Mouse (Mus musculus): ENCODE measurements around the gene Zfp189. TPM values are rescaled to one million over a fixed set of nuclear protein-coding genes. Genes with fewer than 3 reads are reported as not detected.
A peak's percentile ranks its signal among the peaks of the same experiment; 100 is the strongest.

Gene Zfp189
- polyA plus RNA-seq, 1 experiment: 3.6 TPM

GRCm38 (mm10) chr4:49535675-49536294 lies 14.8 kb downstream of the Zfp189 start:
- DNase-seq (ENCODE audit: extremely low spot score in 1 of 2, low spot score in 1 of 2): no peak

GRCm38 (mm10) chr4:49536671-49537070 lies 15.7 kb downstream of the Zfp189 start:
- DNase-seq (ENCODE audit: extremely low spot score in 1 of 2, low spot score in 1 of 2): no peak

GRCm38 (mm10) chr4:49539665-49540064 lies 18.7 kb downstream of the Zfp189 start:
- DNase-seq (ENCODE audit: extremely low spot score in 1 of 2, low spot score in 1 of 2): peak in 1 of 2 experiments; percentile 36

- DNase-seq (ENCODE audit: extremely low spot score in 1 of 2, low spot score in 1 of 2): no peak
Measured at GRCm38 (mm10) chr4:49540966-49541365, 20.0 kb downstream of the Zfp189 start.

- no peak for DNase-seq (ENCODE audit: extremely low spot score in 1 of 2, low spot score in 1 of 2)
Measured at GRCm38 (mm10) chr4:49546026-49546425, 25.1 kb downstream of the Zfp189 start.

GRCm38 (mm10) chr4:49546873-49547543 lies 26.0 kb downstream of the Zfp189 start:
- no peak for DNase-seq (ENCODE audit: extremely low spot score in 1 of 2, low spot score in 1 of 2)

GRCm38 (mm10) chr4:49547544-49548219 lies 26.7 kb downstream of the Zfp189 start:
- DNase-seq (ENCODE audit: extremely low spot score in 1 of 2, low spot score in 1 of 2): no peak

- no peak for DNase-seq (ENCODE audit: extremely low spot score in 1 of 2, low spot score in 1 of 2)
Measured at GRCm38 (mm10) chr4:49549383-49549782, 28.4 kb downstream of the Zfp189 start, which contains the start of gene Aldob. Aldob (minus strand) TSS chr4:49549546.

GRCm38 (mm10) chr4:49553380-49553779 lies 32.4 kb downstream of the Zfp189 start:
- DNase-seq (ENCODE audit: extremely low spot score in 1 of 2, low spot score in 1 of 2): no peak

GRCm38 (mm10) chr4:49557375-49557774 lies 36.4 kb downstream of the Zfp189 start:
- DNase-seq (ENCODE audit: extremely low spot score in 1 of 2, low spot score in 1 of 2): peak; percentile 25 to 30

- DNase-seq (ENCODE audit: extremely low spot score in 1 of 2, low spot score in 1 of 2): no peak
Measured at GRCm38 (mm10) chr4:49558181-49558580, 37.2 kb downstream of the Zfp189 start.

- DNase-seq (ENCODE audit: extremely low spot score in 1 of 2, low spot score in 1 of 2): peak in 1 of 2 experiments; percentile 19
Measured at GRCm38 (mm10) chr4:49559915-49560772, 39.2 kb downstream of the Zfp189 start.

GRCm38 (mm10) chr4:49567613-49568012 lies 46.6 kb downstream of the Zfp189 start:
- DNase-seq (ENCODE audit: extremely low spot score in 1 of 2, low spot score in 1 of 2): peak; percentile 60 to 90

- no peak for DNase-seq (ENCODE audit: extremely low spot score in 1 of 2, low spot score in 1 of 2)
Measured at GRCm38 (mm10) chr4:49572194-49572593, 51.2 kb downstream of the Zfp189 start.

Other genes starting within 250 kb of the Zfp189 start
- gene Acnat2, start 113.0 kb upstream of the Zfp189 start, polyA plus RNA-seq (2012; rRNA removed): not detected in 2 replicates
- not detected in 2 replicates for gene Acnat1, start 47.3 kb upstream of the Zfp189 start, polyA plus RNA-seq (2012; rRNA removed)
- 0.08 and 0.14 TPM in 2 replicates for gene Baat, start 14.6 kb upstream of the Zfp189 start, polyA plus RNA-seq (2012; rRNA removed)
- gene Mrpl50, start 83 bp upstream of the Zfp189 start, polyA plus RNA-seq (2012; rRNA removed): 19.6 and 20.7 TPM in 2 replicates
- gene Aldob, start 28.4 kb downstream of the Zfp189 start, polyA plus RNA-seq (2012; rRNA removed): 3.3 and 3.7 TPM in 2 replicates
- gene Tmem246, start 76.7 kb downstream of the Zfp189 start, polyA plus RNA-seq (2012; rRNA removed): 67.2 and 73.6 TPM in 2 replicates
- 69.8 and 74.9 TPM in 2 replicates for gene Rnf20, start 110.8 kb downstream of the Zfp189 start, polyA plus RNA-seq (2012; rRNA removed)
- gene Ppp3r2, start 160.8 kb downstream of the Zfp189 start, polyA plus RNA-seq (2012; rRNA removed): 0.32 and 0.36 TPM in 2 replicates

Data from frontal cortex, adult 2 months (tissue).